Mouse (Mus musculus) bone marrow, adult 2 months (tissue): ENCODE results near the gene Cldn22.

Experiments used
- CTCF ChIP-seq: fragments of 200-500 bp; IDR thresholded peaks from 2 replicates; pipeline ENCODE4 v1.5.1; 2011; ENCODE audit warnings: low read length, control low read depth; ENCODE audit not compliant: control insufficient read depth, insufficient read depth
- POLR2A ChIP-seq: fragments of 200-500 bp; IDR thresholded peaks from 2 replicates; pipeline ENCODE4 v1.6.1; 2011; ENCODE audit warnings: low read depth, mild to moderate bottlenecking, control low read depth, low read length, borderline replicate concordance; ENCODE audit not compliant: control insufficient read depth

DNA sequence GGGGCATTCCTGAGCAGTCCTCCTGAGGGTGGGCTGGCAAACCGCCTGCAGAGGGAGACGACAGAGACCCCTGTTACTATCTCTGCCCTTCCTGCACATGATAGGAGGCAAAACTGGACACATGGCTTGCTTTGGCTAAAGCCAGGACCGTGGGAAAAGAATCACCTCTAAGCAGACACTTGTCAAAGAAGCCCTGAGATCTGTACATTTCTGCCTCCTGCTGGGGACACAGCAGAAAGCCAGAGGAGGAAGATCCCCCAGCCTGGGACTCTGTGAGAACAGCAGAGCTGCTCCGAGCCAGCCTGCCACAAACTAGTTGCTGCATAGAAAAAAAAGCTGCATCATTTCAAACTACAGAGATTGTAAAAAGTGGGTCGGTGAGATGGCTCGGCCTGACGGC is 18.8 kb downstream of the Cldn22 start:
- no peak for TF ChIP-seq CTCF
- TF ChIP-seq POLR2A = no peak
